Mouse (Mus musculus) heart, postnatal 0 days (tissue): ENCODE results near the gene Bloc1s6.

Experiments
- CTCF ChIP-seq: IDR thresholded peaks from 2 replicates; pipeline ENCODE4 v1.5.1; 2016; ENCODE audit warnings: antibody characterized with exemption, control low read depth, low read depth
- EP300 ChIP-seq: IDR thresholded peaks from 2 replicates; pipeline ENCODE4 v1.6.1; 2016; ENCODE audit warnings: antibody characterized with exemption, low read depth

GRCm38 (mm10) chr2:122759791-122760190 lies 21.5 kb downstream of the Bloc1s6 start:
- TF ChIP-seq CTCF (no peak), EP300 (no peak)
